Mouse (Mus musculus): Measurements from ENCODE around the gene Gm21992. TPM values are rescaled to one million over a fixed set of nuclear protein-coding genes. Genes with fewer than 3 reads are reported as not detected.

Gene Gm21992
- total and polyA plus RNA-seq, 3 experiments, result 10.8 to 21.9 TPM; not detected in 1

- no peak for TF ChIP-seq ZC3H11A (IDR thresholded peaks at IDR 0.05; ENCODE audit: low read depth, low read length)
- TF ChIP-seq BHLHE40 (IDR thresholded peaks at IDR 0.05; ENCODE audit: borderline replicate concordance, low read depth, low read length), result peak; percentile 44; the same call in 1 of the 2 replicates
- TF ChIP-seq EP300 (IDR thresholded peaks at IDR 0.05; ENCODE audit: low read depth in 1 of 2, low read length in 2 of 2), result peak in 1 of 2 experiments; percentile 9; a peak in 1 of 4 replicates
- no peak for TF ChIP-seq USF2 (IDR thresholded peaks at IDR 0.05; ENCODE audit: borderline replicate concordance in 1 of 2, insufficient read depth in 1 of 2, low read depth in 1 of 2, low read length in 2 of 2)
- TF ChIP-seq RAD21 (IDR thresholded peaks at IDR 0.05; ENCODE audit: low read depth, low read length), result no peak
- peak; percentile 18; the same call in 1 of the 2 replicates for TF ChIP-seq ZKSCAN1 (IDR thresholded peaks at IDR 0.05; ENCODE audit: low read depth, low read length)
- TF ChIP-seq UBTF (IDR thresholded peaks at IDR 0.05; ENCODE audit: borderline replicate concordance, insufficient read depth, low read depth, low read length), result no peak
- peak; percentile 68 for TF ChIP-seq ZMIZ1 (IDR thresholded peaks at IDR 0.05; ENCODE audit: low read depth, low read length)
- no peak; the same call in 1 of the 2 replicates for TF ChIP-seq SMC3 (IDR thresholded peaks at IDR 0.05; ENCODE audit: low read depth, low read length)
These were observed 55.1 kb downstream of the Gm21992 start, which contains the start of gene Rbm4b (continued) for GRCm38 (mm10) chr19:4756193-4756911.

- no peaks in the 10 kb centered on the region; a peak in 1 of 4 replicates for H3K4me1 ChIP-seq (ENCODE audit: control insufficient read depth in 1 of 2, insufficient read depth in 2 of 2, low read length in 2 of 2)
- H3K79me2 ChIP-seq (ENCODE audit: control insufficient read depth, insufficient read depth, low read length, poor library complexity), result peaks cover 7% of the 10 kb centered on the region
- H3K27ac ChIP-seq (ENCODE audit: control insufficient read depth, low read depth, low read length), result peak overlapping the region; percentile 67
- peak; percentile 90 for DNase-seq (ENCODE audit: low read depth, low spot score)
- peaks cover 5 to 13% of the 10 kb centered on the region in 2 experiments; a peak in 3 of 4 replicates for H3K36me3 ChIP-seq (ENCODE audit: control insufficient read depth in 1 of 2, insufficient read depth in 2 of 2, low read length in 2 of 2)
- H3K9ac ChIP-seq (ENCODE audit: control insufficient read depth, low read depth, low read length, poor library complexity, severe bottlenecking), result peak overlapping the region; percentile 70
- no peaks in the 10 kb centered on the region for H3K9me3 ChIP-seq (replicated peaks; ENCODE audit: insufficient read depth, low read length)
- H3K27me3 ChIP-seq (ENCODE audit: control insufficient read depth in 1 of 2, insufficient read depth in 2 of 2, low read length in 2 of 2), result no peaks in the 10 kb centered on the region
- H3K4me3 ChIP-seq (ENCODE audit: control insufficient read depth in 1 of 2, insufficient read depth in 1 of 2, low read depth in 2 of 2, low read length in 2 of 2), result peak overlapping the region; percentile 70 to 87
- TF ChIP-seq MAZ (IDR thresholded peaks at IDR 0.05; ENCODE audit: low read depth, low read length), result no peak
- no peak for TF ChIP-seq MAX (IDR thresholded peaks at IDR 0.05; ENCODE audit: low read length)
- TF ChIP-seq JUND (IDR thresholded peaks at IDR 0.05; ENCODE audit: low read depth, low read length), result no peak
- no peak for TF ChIP-seq TCF12 (IDR thresholded peaks at IDR 0.05; ENCODE audit: low read depth, low read length)
- no peak for TF ChIP-seq USF2 (IDR thresholded peaks at IDR 0.05; ENCODE audit: borderline replicate concordance in 1 of 2, insufficient read depth in 1 of 2, low read depth in 1 of 2, low read length in 2 of 2)
- peak; percentile 96 for TF ChIP-seq ZC3H11A (IDR thresholded peaks at IDR 0.05; ENCODE audit: low read depth, low read length)
- 0 out of 2 replicates have a peak, but pooled peaks have one; percentile 9 for TF ChIP-seq ELF1 (IDR thresholded peaks at IDR 0.05; ENCODE audit: low read depth, low read length)
- TF ChIP-seq MYB (IDR thresholded peaks at IDR 0.05; ENCODE audit: low read depth, low read length), result no peak
- peak; percentile 30; the same call in 1 of the 2 replicates for TF ChIP-seq HCFC1 (IDR thresholded peaks at IDR 0.05; ENCODE audit: low read depth, low read length)
- TF ChIP-seq ZNF384 (IDR thresholded peaks at IDR 0.05; ENCODE audit: low read depth, low read length), result no peak
- no peak for TF ChIP-seq USF1 (IDR thresholded peaks at IDR 0.05; ENCODE audit: low read depth, low read length)
- no peak for TF ChIP-seq EP300 (IDR thresholded peaks at IDR 0.05; ENCODE audit: low read depth in 1 of 2, low read length in 2 of 2)
- no peak for TF ChIP-seq UBTF (IDR thresholded peaks at IDR 0.05; ENCODE audit: borderline replicate concordance, insufficient read depth, low read depth, low read length)
- TF ChIP-seq KAT2A (conservative IDR thresholded peaks at IDR 0.05; ENCODE audit: low read depth, low read length), result no peak
- no peak for TF ChIP-seq POLR2AphosphoS5 (IDR thresholded peaks at IDR 0.05; ENCODE audit: borderline replicate concordance, low read depth, low read length)
- TF ChIP-seq RAD21 (IDR thresholded peaks at IDR 0.05; ENCODE audit: low read depth, low read length), result peak; percentile 96
- TF ChIP-seq GATA1 (IDR thresholded peaks at IDR 0.05; ENCODE audit: low read depth, low read length), result peak; percentile 20; the same call in 1 of the 2 replicates
- TF ChIP-seq TBP (IDR thresholded peaks at IDR 0.05; ENCODE audit: low read depth, low read length), result no peak
- TF ChIP-seq RCOR1 (IDR thresholded peaks at IDR 0.05; ENCODE audit: low read depth, low read length), result no peak
- TF ChIP-seq E2F4 (IDR thresholded peaks at IDR 0.05; ENCODE audit: borderline replicate concordance, low read depth, low read length), result no peak
- no peak; the same call in 1 of the 2 replicates for TF ChIP-seq MXI1 (IDR thresholded peaks at IDR 0.05; ENCODE audit: low read depth, low read length)
- TF ChIP-seq MAFK (IDR thresholded peaks at IDR 0.05; ENCODE audit: borderline replicate concordance, low read depth, low read length), result no peak
- no peak for TF ChIP-seq ETS1 (IDR thresholded peaks at IDR 0.05; ENCODE audit: low read depth, low read length)
- TF ChIP-seq ZMIZ1 (IDR thresholded peaks at IDR 0.05; ENCODE audit: low read depth, low read length), result no peak; the same call in 1 of the 2 replicates
- TF ChIP-seq POLR2A (IDR thresholded peaks at IDR 0.05; ENCODE audit: control insufficient read depth in 1 of 2, insufficient read depth in 1 of 2, low read depth in 1 of 2, low read length in 2 of 2, poor library complexity in 1 of 2), result no peak
- no peak for TF ChIP-seq CHD2 (IDR thresholded peaks at IDR 0.05; ENCODE audit: low read length)
- TF ChIP-seq SMC3 (IDR thresholded peaks at IDR 0.05; ENCODE audit: low read depth, low read length), result peak; percentile 96
- TF ChIP-seq CHD1 (IDR thresholded peaks at IDR 0.05; ENCODE audit: low read depth, low read length), result no peak
These were observed 55.7 kb downstream of the Gm21992 start for GRCm38 (mm10) chr19:4755565-4756192.
